Mouse (Mus musculus) myocyte (in vitro differentiated cells): ENCODE measurements around the gene Sh3glb2.

Experiments
- E2F4 ChIP-seq: IDR thresholded peaks from one replicate; pipeline ENCODE4 v1.6.1; 2011; ENCODE audit warnings: mild to moderate bottlenecking, control low read depth, moderate library complexity; ENCODE audit not compliant: insufficient read depth
- MAX ChIP-seq: IDR thresholded peaks from one replicate; pipeline ENCODE4 v1.6.1; 2011; ENCODE audit warnings: low read depth, mild to moderate bottlenecking, control low read depth
- POLR2A ChIP-seq: IDR thresholded peaks from one replicate; pipeline ENCODE4 v1.6.1; 2011; ENCODE audit warnings: low read depth, mild to moderate bottlenecking, control low read depth, moderate library complexity; ENCODE audit not compliant: insufficient read length
- SRF ChIP-seq: IDR thresholded peaks from one replicate; pipeline ENCODE4 v1.6.1; 2011; ENCODE audit warnings: low read depth; ENCODE audit not compliant: control insufficient read depth, insufficient read length

- TF ChIP-seq POLR2A = no peak
- TF ChIP-seq E2F4 = no peak
- no peak for TF ChIP-seq MAX
- TF ChIP-seq SRF = no peak
These were observed 43.3 kb upstream of the Sh3glb2 start for GRCm38 (mm10) chr2:30402351-30402826.
